Mouse (Mus musculus) liver, embryonic 14.5 days (tissue): ENCODE results near the gene Il17rc. TPM values are rescaled to one million over a fixed set of nuclear protein-coding genes. Genes with fewer than 3 reads are reported as not detected.

Experiments used
- ATAC-seq: fragments of 200-750 bp; cut with Nextera tagmentation; 2 replicates; pipeline ENCODE4 v1.8.0; 2017; ENCODE audit warnings: moderate number of reproducible peaks, mild to moderate bottlenecking, moderate library complexity; ENCODE audit not compliant: insufficient read depth
- DNase-seq, 3 experiments: peaks; one replicate each; pipeline ENCODE4 v3.0.0-alpha.2; 2012 to 2013; ENCODE audit warnings: low read depth in 3 of 3, low spot score in 3 of 3
- H3K27ac ChIP-seq: fragments of 300-500 bp; sonication (generic); 2 replicates; pipeline ENCODE4 v1.5.1; 2014; ENCODE audit warnings: moderate library complexity, mild to moderate bottlenecking, control low read depth, inconsistent platforms
- H3K27me3 ChIP-seq: fragments of 300-500 bp; sonication (generic); 2 replicates; pipeline ENCODE4 v1.6.1; 2014; ENCODE audit warnings: mild to moderate bottlenecking, low read length, moderate library complexity; ENCODE audit not compliant: control insufficient read depth, insufficient read depth
- H3K36me3 ChIP-seq: fragments of 300-500 bp; sonication (generic); replicated peaks from 2 replicates; pipeline ENCODE4 v1.6.1; 2014; ENCODE audit warnings: low read depth; ENCODE audit not compliant: control insufficient read depth, insufficient read depth
- H3K4me1 ChIP-seq, 2 experiments: fragments of 200-500 bp in 1 of 2; fragments of 300-500 bp in 1 of 2; sonication (generic) in 1 of 2; replicated peaks; 2 replicates each; pipeline ENCODE4 v1.6.1; 2012 to 2014; ENCODE audit warnings: antibody characterized with exemption in 1 of 2, inconsistent platforms in 1 of 2, low read length in 1 of 2; ENCODE audit not compliant: control insufficient read depth in 2 of 2, insufficient read depth in 2 of 2
- H3K4me2 ChIP-seq: fragments of 300-500 bp; sonication (generic); 2 replicates; pipeline ENCODE4 v1.6.1; 2014; ENCODE audit warnings: low read depth, mild to moderate bottlenecking, control low read depth, moderate library complexity
- H3K4me3 ChIP-seq, 2 experiments: fragments of 200-500 bp in 1 of 2; fragments of 300-500 bp in 1 of 2; sonication (generic) in 1 of 2; 2 replicates each; pipeline ENCODE4 v1.5.1; 2012 to 2014; ENCODE audit warnings: low read depth in 2 of 2, low read length in 2 of 2, mild to moderate bottlenecking in 2 of 2, control low read depth in 1 of 2, inconsistent platforms in 1 of 2, moderate library complexity in 1 of 2; ENCODE audit not compliant: insufficient read depth in 1 of 2
- H3K9ac ChIP-seq: fragments of 300-500 bp; sonication (generic); replicated peaks from 2 replicates; pipeline ENCODE4 v1.6.1; 2014; ENCODE audit warnings: mild to moderate bottlenecking, control low read depth, moderate library complexity
- H3K9me3 ChIP-seq: fragments of 300-500 bp; sonication (generic); 2 replicates; pipeline ENCODE4 v1.6.1; 2016; ENCODE audit warnings: low read length, mixed read lengths; ENCODE audit not compliant: control insufficient read depth
- CTCF ChIP-seq: IDR thresholded peaks from 2 replicates; pipeline ENCODE4 v1.5.1; 2016; ENCODE audit warnings: antibody characterized with exemption, low read depth, control low read depth
- EP300 ChIP-seq: IDR thresholded peaks from 2 replicates; pipeline ENCODE4 v1.6.1; 2016; ENCODE audit warnings: antibody characterized with exemption, low read depth
- WGBS: fragments of 180-500 bp; shearing (Covaris S2); extraction: QIAGEN DNeasy Blood & Tissue Kit; methylation state at CpG from one replicate; pipeline ENCODE4 v1.1.7; 2014; ENCODE audit not compliant: insufficient replicate concordance; 5-methylcytosine and 5-hydroxymethylcytosine counted together
- polyA plus RNA-seq, 2 experiments: library from polyadenylated mRNA; depleted of rRNA in 1 of 2; stranded (reverse) in 1 of 2; unstranded in 1 of 2; fragments of >200 nt; fragmentation: Nextera tagmentation in 1 of 2; extraction: Ambion mirVana in 1 of 2; gene quantifications; 2 replicates each; pipeline versions ENCODE4 v1.2.1 to v1.2.3; 2012 to 2014

Gene Il17rc
- polyA plus RNA-seq, 2 experiments: 3.4 TPM

- DNase-seq: no peak
- TF ChIP-seq CTCF (no peak), EP300 (no peak)
- H3K4me1 ChIP-seq: peaks cover 0 to 6% of the 10 kb centered on the region in 2 experiments; a peak in 3 of 4 replicates
- no peak overlapping the region for H3K9ac ChIP-seq
- no peaks in the 10 kb centered on the region for H3K36me3 ChIP-seq
- H3K4me2 ChIP-seq: no peak overlapping the region
- 60% methylated on average over 18 of the region's 18 CpGs for WGBS
- peaks cover 8% of the 10 kb centered on the region for H3K27me3 ChIP-seq
- H3K27ac ChIP-seq: no peak overlapping the region
- no peak for ATAC-seq
- H3K9me3 ChIP-seq: no peaks in the 10 kb centered on the region
- H3K4me3 ChIP-seq: no peak overlapping the region
Measured at GRCm38 (mm10) chr6:113480555-113481373, 9.5 kb downstream of the Il17rc start.

- DNase-seq (peak in 1 of 3 experiments; percentile 9), ATAC-seq (peak; percentile 49)
- Histone ChIP-seq H3K9me3 (no peaks in the 10 kb centered on the region), H3K36me3 (no peaks in the 10 kb centered on the region), H3K4me1 (peaks cover 6 to 15% of the 10 kb centered on the region in 2 experiments; a peak in 3 of 4 replicates), H3K4me2 (peak overlapping the region; percentile 73), H3K27me3 (peaks cover 8% of the 10 kb centered on the region), H3K9ac (peak overlapping the region; percentile 10), H3K27ac (no peak overlapping the region), H3K4me3 (peak overlapping the region; percentile 58 to 59)
- WGBS: under 1% methylated on average over 65 of the region's 65 CpGs
- TF ChIP-seq CTCF: peak; percentile 26; the same call in 1 of the 2 replicates
- no peak for TF ChIP-seq EP300
Measured at GRCm38 (mm10) chr6:113482477-113483099, 11.4 kb downstream of the Il17rc start.

- Histone ChIP-seq H3K27ac (peak within 1 kb of the TSS; percentile 45), H3K9me3 (no peaks in the 10 kb centered on the region), H3K36me3 (no peaks in the 10 kb centered on the region), H3K9ac (peak within 1 kb of the TSS; percentile 72), H3K4me2 (peak within 1 kb of the TSS; percentile 73), H3K27me3 (peaks cover 8% of the 10 kb centered on the region), H3K4me1 (peaks cover 6 to 17% of the 10 kb centered on the region in 2 experiments; a peak in 3 of 4 replicates), H3K4me3 (peak within 1 kb of the TSS; percentile 59 to 66)
- under 1% methylated on average over 26 of the region's 26 CpGs for WGBS
- DNase-seq (peak; percentile 94), ATAC-seq (peak; percentile 97)
- TF ChIP-seq EP300: no peak
Measured at GRCm38 (mm10) chr6:113483100-113483615, 11.9 kb downstream of the Il17rc start, which contains the start of gene Creld1. Creld1 (plus strand) TSS chr6:113483297.

GRCm38 (mm10) chr6:113483729-113484128 is 12.5 kb downstream of the Il17rc start:
- H3K9ac ChIP-seq: peak overlapping the region; percentile 72
- ATAC-seq: peak; percentile 17; the same call in 1 of the 2 replicates
- peaks cover 8% of the 10 kb centered on the region for H3K27me3 ChIP-seq
- H3K36me3 ChIP-seq: no peaks in the 10 kb centered on the region
- H3K27ac ChIP-seq: peak overlapping the region; percentile 45
- H3K4me3 ChIP-seq: peak overlapping the region; percentile 59 to 66
- peak overlapping the region; percentile 73 for H3K4me2 ChIP-seq
- WGBS: 10% methylated on average over 10 of the region's 10 CpGs
- peaks cover 6 to 17% of the 10 kb centered on the region in 2 experiments; a peak in 3 of 4 replicates for H3K4me1 ChIP-seq
- TF ChIP-seq CTCF (peak; percentile 20; the same call in 1 of the 2 replicates), EP300 (no peak)
- DNase-seq: no peak
- no peaks in the 10 kb centered on the region for H3K9me3 ChIP-seq
